Mouse (Mus musculus) A20 (cell line): ENCODE measurements at regions not wholly inside any gene's neighbourhood (a gene's known extent, or its start where the extent isn't known, plus 50 kb on each side); places are given as distances from the start of the nearest gene placed in this dataset.

Source experiments
- DNase-seq: peaks from one replicate; pipeline ENCODE4 v3.0.0-alpha.2; 2011; ENCODE audit warnings: low read depth, low spot score

DNA sequence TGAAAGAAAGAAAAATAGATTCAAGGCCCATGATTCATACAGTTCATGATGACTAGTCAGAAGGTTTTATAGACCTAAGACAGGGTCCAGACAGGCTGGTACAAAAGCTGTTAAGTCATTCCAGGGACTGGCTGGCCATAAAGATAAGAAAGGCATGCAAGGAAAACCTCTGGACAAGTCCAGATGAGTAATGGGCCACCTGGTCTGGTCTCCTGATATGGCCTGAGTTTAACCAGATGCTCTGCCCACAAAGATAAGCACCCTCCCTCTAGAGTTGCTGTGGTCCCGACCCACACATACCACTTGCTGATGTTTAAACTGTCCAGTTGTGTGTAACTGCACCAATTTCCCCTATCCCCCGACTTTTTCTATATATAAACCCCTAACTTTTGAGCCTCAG is 934.7 kb upstream of the Ndn start:
- DNase-seq: no peak

DNA sequence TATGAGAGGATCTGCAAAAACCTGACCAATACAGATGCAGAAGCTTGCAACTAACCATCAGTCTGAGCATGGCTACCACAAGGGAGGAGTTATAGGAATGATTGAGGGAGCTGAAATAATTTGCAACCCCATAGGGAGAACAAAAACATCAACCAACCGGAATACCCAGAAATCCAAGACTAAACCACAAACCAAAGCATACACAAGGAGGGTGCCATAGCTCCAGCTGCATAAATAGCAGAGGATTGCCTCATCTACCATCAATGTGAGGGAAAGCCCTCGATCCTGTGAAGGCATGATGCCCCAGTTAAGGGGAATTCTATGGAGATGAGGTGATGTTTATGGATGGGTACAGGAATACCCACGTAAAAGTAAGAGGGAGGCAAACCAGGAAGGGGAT is 929.8 kb upstream of the Ndn start:
- DNase-seq: no peak

GRCm38 (mm10) chr7:61455805-61456204 is 890.6 kb upstream of the Ndn start:
- peak; percentile 2 for DNase-seq

DNA sequence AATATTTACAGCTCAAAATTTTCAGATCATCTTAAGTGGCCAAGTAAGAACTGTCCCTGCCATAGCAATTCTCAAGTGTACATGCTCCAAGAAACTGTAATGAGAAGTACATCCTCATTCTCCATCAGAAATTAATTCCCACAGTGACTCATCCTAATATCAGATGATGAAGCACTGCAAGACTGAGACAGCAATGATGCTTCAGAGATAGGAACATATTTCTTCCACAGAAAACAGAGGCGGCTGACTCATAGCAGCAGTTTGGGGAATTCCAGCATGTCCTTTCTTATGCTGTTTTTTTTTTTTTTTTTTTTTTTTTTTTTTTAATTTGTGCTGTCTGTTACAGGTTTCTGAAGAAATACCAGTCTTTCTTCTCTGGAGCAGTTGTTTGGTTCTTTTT is 865.3 kb upstream of the Ndn start:
- DNase-seq: peak; percentile 34

DNA sequence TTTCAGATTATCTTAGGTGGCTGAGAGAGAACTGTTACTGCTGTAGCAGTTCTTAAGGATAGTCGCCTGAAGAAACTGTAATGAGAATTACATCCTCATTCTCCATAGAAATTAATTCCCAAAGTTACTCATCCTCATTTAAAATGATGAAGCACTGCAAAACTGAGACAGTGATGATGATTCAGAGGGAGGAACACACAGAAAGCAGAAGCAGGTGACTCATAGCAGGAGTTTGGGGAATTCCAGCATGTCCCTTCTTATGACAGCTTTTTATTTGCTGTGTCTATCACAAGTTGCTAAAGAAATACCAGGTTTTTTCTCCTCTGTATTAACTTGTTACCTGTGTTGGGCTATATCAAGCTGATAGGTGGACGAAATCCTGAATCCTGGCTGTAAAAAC is 831.6 kb upstream of the Ndn start:
- DNase-seq: peak; percentile 67

- no peak for DNase-seq
These were observed 811.2 kb upstream of the Ndn start for GRCm38 (mm10) chr7:61535121-61535520.
